Mouse (Mus musculus): Measurements from ENCODE around the gene Palm3. TPM values are rescaled to one million over a fixed set of nuclear protein-coding genes. Genes with fewer than 3 reads are reported as not detected.
A peak's percentile ranks its signal among the peaks of the same experiment; 100 is the strongest.

The Palm3 gene
- polyA plus RNA-seq, 1 experiment from 2014 or later, result 6.5 TPM

- H3K4me3 ChIP-seq, result peak overlapping the region; percentile 47
- H3K9me3 ChIP-seq (replicated peaks), result no peaks in the 10 kb centered on the region
- H3K4me1 ChIP-seq, result peaks cover 24% of the 10 kb centered on the region
- no peaks in the 10 kb centered on the region for H3K36me3 ChIP-seq
- 28% methylated on average over 12 of the region's 12 CpGs for WGBS
- H3K27me3 ChIP-seq (ENCODE audit: low read depth, poor library complexity, severe bottlenecking), result peaks cover 93% of the 10 kb centered on the region
- DNase-seq (ENCODE audit: low spot score), result peak; percentile 42
- no peak overlapping the region for H3K27ac ChIP-seq
Measured at GRCm38 (mm10) chr8:84042948-84043342, 21.7 kb downstream of the Palm3 start.

GRCm38 (mm10) chr8:84044103-84044502, 22.8 kb downstream of the Palm3 start:
- H3K27ac ChIP-seq, result no peak overlapping the region
- DNase-seq (ENCODE audit: low spot score), result no peak
- H3K4me1 ChIP-seq, result peaks cover 24% of the 10 kb centered on the region
- WGBS, result 3% methylated on average over 7 of the region's 7 CpGs
- peaks cover 88% of the 10 kb centered on the region for H3K27me3 ChIP-seq (ENCODE audit: low read depth, poor library complexity, severe bottlenecking)
- H3K36me3 ChIP-seq, result no peaks in the 10 kb centered on the region
- no peaks in the 10 kb centered on the region for H3K9me3 ChIP-seq (replicated peaks)
- peak overlapping the region; percentile 27; the same call in 1 of the 2 replicates for H3K4me3 ChIP-seq

DNA sequence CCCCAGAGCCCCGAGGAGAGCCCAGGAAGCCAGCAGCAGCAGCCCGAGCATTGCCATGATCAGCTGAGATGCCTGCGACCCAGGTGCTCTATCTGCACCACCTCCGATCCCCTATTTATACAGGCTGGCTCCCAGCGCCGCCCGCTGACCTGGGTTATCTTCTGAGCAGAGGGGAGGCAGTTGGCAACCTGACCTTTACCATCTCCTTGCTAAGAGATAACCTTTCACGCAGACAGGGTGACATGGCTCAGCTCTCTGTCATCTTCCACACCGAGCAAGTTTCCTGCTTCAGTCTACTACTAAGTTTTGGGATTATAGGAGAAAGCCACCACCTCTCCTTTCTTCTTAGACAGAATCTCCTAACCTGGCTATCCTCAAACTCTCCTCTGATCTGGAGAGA, 23.6 kb downstream of the Palm3 start, which contains the start of gene Rln3:
TSS of gene Rln3 (minus strand) at position 101 of the 400 bp plus-strand sequence.
- H3K27me3 ChIP-seq (ENCODE audit: low read depth, poor library complexity, severe bottlenecking), result peaks cover 80% of the 10 kb centered on the region
- no peak for DNase-seq (ENCODE audit: low spot score)
- WGBS, result 6% methylated on average over 9 of the region's 9 CpGs
- H3K9me3 ChIP-seq (replicated peaks), result no peaks in the 10 kb centered on the region
- peak within 1 kb of the TSS; percentile 27 for H3K4me3 ChIP-seq
- H3K4me1 ChIP-seq, result peaks cover 24% of the 10 kb centered on the region
- no peaks in the 10 kb centered on the region for H3K36me3 ChIP-seq
- H3K27ac ChIP-seq, result no peak within 1 kb of the TSS

DNA sequence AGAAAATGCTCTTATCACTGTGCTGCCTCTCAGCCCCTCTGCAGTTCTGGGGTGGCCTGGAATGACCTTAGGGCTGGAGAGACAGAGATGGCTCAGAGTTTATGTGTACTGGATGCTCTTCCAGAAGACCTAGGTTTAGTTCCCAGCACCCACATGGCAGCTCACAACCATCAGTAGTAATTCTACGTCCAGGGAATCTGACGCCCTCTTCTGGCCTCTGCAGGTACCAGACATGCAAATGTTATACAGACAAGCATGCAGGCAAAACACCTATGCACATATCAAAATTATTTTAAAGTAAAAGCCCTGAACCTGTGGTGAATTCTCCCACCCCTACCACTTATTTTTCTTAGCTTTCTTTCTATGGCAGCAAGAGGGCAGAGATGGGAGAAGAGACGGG, 25.2 kb downstream of the Palm3 start:
- no peak for DNase-seq (ENCODE audit: low spot score)
- 90% methylated on average over 3 of the region's 3 CpGs for WGBS

GRCm38 (mm10) chr8:84048171-84048570, 26.9 kb downstream of the Palm3 start:
- Histone ChIP-seq H3K4me1 (peaks cover 15% of the 10 kb centered on the region), H3K4me3 (no peak overlapping the region), H3K27me3 (ENCODE audit: low read depth, poor library complexity, severe bottlenecking) (peaks cover 47% of the 10 kb centered on the region), H3K36me3 (no peaks in the 10 kb centered on the region), H3K9me3 (replicated peaks) (no peaks in the 10 kb centered on the region), H3K27ac (no peak overlapping the region)
- 84% methylated on average over 5 of the region's 5 CpGs for WGBS
- DNase-seq (ENCODE audit: low spot score), result no peak

More for the DNA sequence above, 25.2 kb downstream of the Palm3 start:
- H3K4me3 ChIP-seq, result no peak overlapping the region
- no peak overlapping the region for H3K27ac ChIP-seq
- peaks cover 64% of the 10 kb centered on the region for H3K27me3 ChIP-seq (ENCODE audit: low read depth, poor library complexity, severe bottlenecking)
- H3K9me3 ChIP-seq (replicated peaks), result no peaks in the 10 kb centered on the region
- no peaks in the 10 kb centered on the region for H3K36me3 ChIP-seq
- H3K4me1 ChIP-seq, result peaks cover 29% of the 10 kb centered on the region

DNA sequence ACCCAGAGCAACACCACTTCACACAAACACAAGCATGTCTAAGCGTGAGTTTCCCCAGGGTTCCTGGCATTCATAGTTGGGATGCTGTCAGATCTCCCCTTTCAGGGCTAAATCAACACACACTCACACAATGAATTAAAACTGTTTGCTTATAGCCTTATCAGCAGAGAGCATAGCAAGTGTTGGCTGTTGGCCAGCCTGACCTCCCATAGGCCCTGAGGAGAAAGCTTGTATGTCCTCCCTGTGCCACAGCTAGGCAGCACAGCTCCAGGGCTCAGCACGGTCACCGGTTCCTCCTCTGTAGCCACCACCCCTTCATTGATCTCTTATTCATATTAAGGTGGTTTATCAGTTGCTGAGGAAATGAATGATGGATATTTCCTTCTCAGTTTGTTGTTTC, 31.5 kb downstream of the Palm3 start:
- Histone ChIP-seq H3K27ac (no peak overlapping the region), H3K27me3 (ENCODE audit: low read depth, poor library complexity, severe bottlenecking) (peaks cover 9% of the 10 kb centered on the region; the same call in 1 of the 2 replicates), H3K36me3 (no peaks in the 10 kb centered on the region), H3K9me3 (replicated peaks) (no peaks in the 10 kb centered on the region), H3K4me3 (no peak overlapping the region), H3K4me1 (0 out of 2 replicates have a peak, but pooled peaks cover 5% of the 10 kb centered on the region)
- 88% methylated on average over 3 of the region's 3 CpGs for WGBS
- no peak for DNase-seq (ENCODE audit: low spot score)

- H3K4me1 ChIP-seq, result 0 out of 2 replicates have a peak, but pooled peaks cover 5% of the 10 kb centered on the region
- H3K36me3 ChIP-seq, result no peaks in the 10 kb centered on the region
- no peaks in the 10 kb centered on the region for H3K9me3 ChIP-seq (replicated peaks)
- WGBS, result 95% methylated on average over 5 of the region's 5 CpGs
- no peak overlapping the region for H3K27ac ChIP-seq
- DNase-seq (ENCODE audit: low spot score), result no peak
- H3K4me3 ChIP-seq, result no peak overlapping the region
- peaks cover 4% of the 10 kb centered on the region; the same call in 1 of the 2 replicates for H3K27me3 ChIP-seq (ENCODE audit: low read depth, poor library complexity, severe bottlenecking)
Measured at GRCm38 (mm10) chr8:84053229-84053628, 32.0 kb downstream of the Palm3 start.

GRCm38 (mm10) chr8:84057827-84058226, 36.6 kb downstream of the Palm3 start:
- no peaks in the 10 kb centered on the region for H3K4me1 ChIP-seq
- WGBS, result 96% methylated on average over 1 of the region's 1 CpGs
- H3K27ac ChIP-seq, result no peak overlapping the region
- no peak overlapping the region for H3K4me3 ChIP-seq
- no peaks in the 10 kb centered on the region for H3K36me3 ChIP-seq
- H3K9me3 ChIP-seq (replicated peaks), result no peaks in the 10 kb centered on the region
- no peaks in the 10 kb centered on the region for H3K27me3 ChIP-seq (ENCODE audit: low read depth, poor library complexity, severe bottlenecking)
- no peak for DNase-seq (ENCODE audit: low spot score)

GRCm38 (mm10) chr8:84059226-84059625, 38.0 kb downstream of the Palm3 start:
- no peak overlapping the region for H3K4me3 ChIP-seq
- no peaks in the 10 kb centered on the region for H3K36me3 ChIP-seq
- 89% methylated on average over 2 of the region's 2 CpGs for WGBS
- DNase-seq (ENCODE audit: low spot score), result no peak
- no peak overlapping the region for H3K27ac ChIP-seq
- no peaks in the 10 kb centered on the region for H3K27me3 ChIP-seq (ENCODE audit: low read depth, poor library complexity, severe bottlenecking)
- H3K9me3 ChIP-seq (replicated peaks), result no peaks in the 10 kb centered on the region
- H3K4me1 ChIP-seq, result no peaks in the 10 kb centered on the region

DNA sequence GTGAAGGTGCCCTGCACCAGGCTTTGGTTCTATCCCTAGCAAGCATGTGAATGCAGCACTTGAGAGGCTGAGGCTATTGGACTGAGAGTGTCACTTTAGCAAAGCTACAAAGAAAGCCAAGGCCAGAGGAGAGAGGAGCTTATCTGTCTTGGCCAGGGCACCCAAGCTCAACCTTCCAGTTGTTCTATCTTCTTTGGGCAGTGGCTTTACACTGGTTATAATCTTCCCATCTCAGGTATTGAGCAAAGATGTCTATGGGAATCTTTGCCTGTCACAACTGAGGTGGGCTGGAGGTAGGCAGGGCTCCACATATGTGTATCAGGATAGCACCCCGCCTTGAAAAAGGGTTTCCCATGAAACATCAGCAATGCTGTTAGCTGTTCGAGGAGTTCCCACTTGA, 39.0 kb downstream of the Palm3 start:
- 86% methylated on average over 2 of the region's 2 CpGs for WGBS
- H3K36me3 ChIP-seq, result no peaks in the 10 kb centered on the region

GRCm38 (mm10) chr8:84063861-84064610, 42.8 kb downstream of the Palm3 start:
- Histone ChIP-seq H3K4me1 (peaks cover 25% of the 10 kb centered on the region), H3K27me3 (ENCODE audit: low read depth, poor library complexity, severe bottlenecking) (no peaks in the 10 kb centered on the region), H3K27ac (no peak overlapping the region), H3K4me3 (no peak overlapping the region), H3K36me3 (no peaks in the 10 kb centered on the region), H3K9me3 (replicated peaks) (no peaks in the 10 kb centered on the region)
- DNase-seq (ENCODE audit: low spot score), result no peak
- 69% methylated on average over 8 of the region's 8 CpGs for WGBS

More for the DNA sequence above, 39.0 kb downstream of the Palm3 start:
- DNase-seq (ENCODE audit: low spot score), result no peak
- no peaks in the 10 kb centered on the region for H3K9me3 ChIP-seq (replicated peaks)
- no peak overlapping the region for H3K4me3 ChIP-seq
- no peaks in the 10 kb centered on the region for H3K27me3 ChIP-seq (ENCODE audit: low read depth, poor library complexity, severe bottlenecking)
- H3K27ac ChIP-seq, result no peak overlapping the region
- H3K4me1 ChIP-seq, result no peaks in the 10 kb centered on the region

DNA sequence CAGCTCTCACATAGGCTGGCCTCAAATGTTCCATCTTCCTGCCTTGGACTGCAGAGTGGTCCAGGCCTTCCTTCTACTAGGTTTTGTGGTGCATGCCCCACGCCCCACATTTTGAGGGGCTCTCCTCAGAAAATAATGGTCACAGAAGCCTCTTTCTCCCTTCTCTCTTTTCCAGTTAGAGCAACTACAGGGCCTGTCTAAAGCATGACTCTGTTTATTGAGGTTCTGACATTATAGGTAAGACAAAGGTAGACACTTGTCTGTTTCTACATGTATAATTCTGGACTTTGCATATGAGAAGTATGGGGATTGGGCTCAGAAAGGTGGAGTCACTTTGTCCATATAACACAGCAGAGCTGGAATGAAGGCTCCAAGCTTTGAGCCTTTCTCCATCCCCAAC, 43.8 kb downstream of the Palm3 start, which contains the start of gene Gm10643:
TSS of gene Gm10643 (minus strand) at position 101 of the 400 bp plus-strand sequence.
- peak within 1 kb of the TSS; percentile 86 for H3K4me3 ChIP-seq
- H3K27me3 ChIP-seq (ENCODE audit: low read depth, poor library complexity, severe bottlenecking), result no peaks in the 10 kb centered on the region
- peak within 1 kb of the TSS; percentile 96 for H3K27ac ChIP-seq
- no peaks in the 10 kb centered on the region for H3K36me3 ChIP-seq
- peaks cover 35% of the 10 kb centered on the region for H3K4me1 ChIP-seq
- no peaks in the 10 kb centered on the region for H3K9me3 ChIP-seq (replicated peaks)
- no peak for DNase-seq (ENCODE audit: low spot score)
- 88% methylated on average over 1 of the region's 1 CpGs for WGBS

DNA sequence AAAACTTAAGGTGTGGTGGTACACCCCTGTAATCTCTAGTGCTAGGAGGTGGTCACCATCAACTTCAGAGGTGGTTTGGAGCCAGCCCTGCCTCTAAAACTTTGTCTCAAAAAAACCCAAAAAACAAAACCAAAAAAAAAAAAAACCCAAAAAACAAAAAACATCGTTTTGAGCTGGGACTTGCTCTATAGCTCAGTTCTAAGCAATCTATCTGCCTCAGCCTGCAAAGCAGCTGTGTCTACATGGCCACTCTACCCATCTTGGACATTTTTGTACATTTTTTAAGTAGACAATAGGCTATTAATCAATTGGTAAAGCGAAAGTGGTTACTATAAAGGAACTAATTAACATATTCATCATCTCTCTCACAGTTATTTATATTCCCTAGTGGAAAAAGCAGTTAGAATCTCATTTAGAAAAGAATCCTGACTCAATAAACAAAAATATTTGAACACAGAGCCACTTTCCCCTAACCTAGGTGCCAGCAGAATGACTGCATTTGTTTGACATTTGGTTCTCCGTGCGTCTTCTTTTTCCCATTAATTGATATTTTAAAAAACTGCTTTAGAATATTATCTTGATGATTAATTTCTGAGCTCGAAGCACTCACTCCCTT, 44.3 kb downstream of the Palm3 start:
- WGBS, result 32% methylated on average over 5 of the region's 5 CpGs
- peak overlapping the region; percentile 96 for H3K27ac ChIP-seq
- no peaks in the 10 kb centered on the region for H3K27me3 ChIP-seq (ENCODE audit: low read depth, poor library complexity, severe bottlenecking)
- peak overlapping the region; percentile 86 for H3K4me3 ChIP-seq
- no peaks in the 10 kb centered on the region for H3K9me3 ChIP-seq (replicated peaks)
- DNase-seq (ENCODE audit: low spot score), result no peak
- peaks cover 38% of the 10 kb centered on the region for H3K4me1 ChIP-seq
- no peaks in the 10 kb centered on the region for H3K36me3 ChIP-seq
